Mouse (Mus musculus) left cerebral cortex, postnatal 4 days (tissue): ENCODE measurements around the gene Dusp10. TPM values are rescaled to one million over a fixed set of nuclear protein-coding genes. Genes with fewer than 3 reads are reported as not detected.

Experiments used
- DNase-seq: peaks from one replicate; pipeline ENCODE4 v3.0.0-alpha.2; 2022
- intact Hi-C: fragments of 180-260 bp; cut with DNase I; formaldehyde crosslinking; loops from one replicate; pipeline ENCODE4 v1.15.1; 2025
- total RNA-seq, 2 experiments: library from RNA; stranded (reverse); gene quantifications; 2 replicates each; pipeline ENCODE4 v1.2.3; 2021

Dusp10 gene
- total RNA-seq, 2 experiments from 2014 or later, result 3.4 to 4.2 TPM

- intact Hi-C loops, result no loop called here
- no peak for DNase-seq
These were observed 39.2 kb downstream of the Dusp10 start for GRCm38 (mm10) chr1:184052331-184052730.

GRCm38 (mm10) chr1:184053141-184053540, 40.0 kb downstream of the Dusp10 start:
- DNase-seq, result no peak
- intact Hi-C loops, result no loop called here

GRCm38 (mm10) chr1:184053711-184054110, 40.6 kb downstream of the Dusp10 start:
- no peak for DNase-seq
- intact Hi-C loops, result no loop called here

GRCm38 (mm10) chr1:184054176-184054575, 41.1 kb downstream of the Dusp10 start:
- no peak for DNase-seq
- intact Hi-C loops, result no loop called here

- DNase-seq, result no peak
- intact Hi-C loops, result no loop called here
These were observed 45.1 kb downstream of the Dusp10 start for GRCm38 (mm10) chr1:184058206-184058605.

GRCm38 (mm10) chr1:184059814-184060213, 46.7 kb downstream of the Dusp10 start:
- intact Hi-C loops, result no loop called here
- DNase-seq, result no peak

GRCm38 (mm10) chr1:184060381-184060780, 47.3 kb downstream of the Dusp10 start:
- intact Hi-C loops, result no loop called here
- no peak for DNase-seq

GRCm38 (mm10) chr1:184060828-184061734, 48.0 kb downstream of the Dusp10 start:
- DNase-seq, result no peak
- intact Hi-C loops, result no loop called here

GRCm38 (mm10) chr1:184061901-184062300, 48.8 kb downstream of the Dusp10 start:
- no peak for DNase-seq
- intact Hi-C loops, result no loop called here

GRCm38 (mm10) chr1:184064306-184064705, 51.2 kb downstream of the Dusp10 start:
- intact Hi-C loops, result no loop called here
- no peak for DNase-seq

- intact Hi-C loops, result no loop called here
- no peak for DNase-seq
These were observed 52.7 kb downstream of the Dusp10 start for GRCm38 (mm10) chr1:184065589-184066361.

- no peak for DNase-seq
- intact Hi-C loops, result no loop called here
These were observed 53.6 kb downstream of the Dusp10 start for GRCm38 (mm10) chr1:184066460-184067287.

- intact Hi-C loops, result no loop called here
- DNase-seq, result no peak
These were observed 54.8 kb downstream of the Dusp10 start for GRCm38 (mm10) chr1:184067704-184068558.

GRCm38 (mm10) chr1:184068971-184069370, 55.9 kb downstream of the Dusp10 start:
- intact Hi-C loops, result no loop called here
- DNase-seq, result no peak

GRCm38 (mm10) chr1:184076065-184076464, 63.0 kb downstream of the Dusp10 start:
- intact Hi-C loops, result no loop called here
- DNase-seq, result no peak

- DNase-seq, result no peak
- intact Hi-C loops, result no loop called here
These were observed 63.7 kb downstream of the Dusp10 start for GRCm38 (mm10) chr1:184076756-184077155.

- intact Hi-C loops, result no loop called here
- DNase-seq, result no peak
These were observed 66.2 kb downstream of the Dusp10 start for GRCm38 (mm10) chr1:184079304-184079703.

GRCm38 (mm10) chr1:184082661-184083060, 69.6 kb downstream of the Dusp10 start:
- intact Hi-C loops, result no loop called here

GRCm38 (mm10) chr1:184083166-184083565, 70.1 kb downstream of the Dusp10 start:
- no peak for DNase-seq
- intact Hi-C loops, result no loop called here

More at GRCm38 (mm10) chr1:184082661-184083060, 69.6 kb downstream of the Dusp10 start:
- DNase-seq, result no peak

GRCm38 (mm10) chr1:184084961-184085360, 71.9 kb downstream of the Dusp10 start:
- intact Hi-C loops, result no loop called here
- no peak for DNase-seq
